Mouse (Mus musculus): ENCODE results near the gene Plbd2.

Plbd2 gene

GRCm38 (mm10) chr5:120436885-120437495 lies 66.4 kb downstream of the Plbd2 start:
- no peak for DNase-seq (ENCODE audit: low read depth)

DNA sequence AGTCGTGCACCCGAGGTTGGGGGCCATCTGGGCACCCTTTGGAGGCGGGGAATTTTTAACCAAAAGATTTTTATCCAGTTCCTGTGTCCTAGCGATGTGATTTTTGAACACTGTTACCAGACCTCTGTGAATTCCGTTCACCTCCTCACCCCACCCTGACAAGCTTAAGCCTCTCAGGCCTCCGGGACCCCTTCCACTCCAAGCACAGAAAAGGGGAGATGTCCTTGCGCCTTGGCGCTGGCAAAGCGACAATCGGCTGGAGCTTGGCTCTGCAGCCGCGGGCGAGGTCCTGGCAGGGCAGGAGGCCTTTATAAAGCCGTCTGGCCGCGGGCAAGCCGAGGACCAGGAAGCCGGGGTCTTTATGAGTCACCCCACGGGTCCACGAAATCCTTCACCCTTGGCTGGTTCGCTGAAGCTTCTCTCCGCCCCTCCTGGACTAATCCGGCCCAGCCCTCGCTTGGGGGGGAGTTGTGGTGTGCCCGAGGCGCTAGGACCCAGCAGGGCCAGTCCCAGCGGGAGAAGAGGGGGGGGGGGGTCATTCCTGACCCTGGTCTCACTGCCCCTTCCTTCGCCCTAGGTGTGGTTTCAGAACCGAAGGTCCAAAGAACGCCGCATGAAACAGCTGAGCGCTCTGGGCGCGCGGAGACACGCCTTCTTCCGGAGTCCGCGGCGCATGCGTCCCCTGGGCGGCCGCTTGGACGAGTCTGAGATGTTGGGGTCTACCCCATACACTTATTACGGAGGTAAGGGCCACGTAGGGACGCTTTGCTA lies 67.5 kb downstream of the Plbd2 start:
- DNase-seq (ENCODE audit: low read depth) = no peak

DNA sequence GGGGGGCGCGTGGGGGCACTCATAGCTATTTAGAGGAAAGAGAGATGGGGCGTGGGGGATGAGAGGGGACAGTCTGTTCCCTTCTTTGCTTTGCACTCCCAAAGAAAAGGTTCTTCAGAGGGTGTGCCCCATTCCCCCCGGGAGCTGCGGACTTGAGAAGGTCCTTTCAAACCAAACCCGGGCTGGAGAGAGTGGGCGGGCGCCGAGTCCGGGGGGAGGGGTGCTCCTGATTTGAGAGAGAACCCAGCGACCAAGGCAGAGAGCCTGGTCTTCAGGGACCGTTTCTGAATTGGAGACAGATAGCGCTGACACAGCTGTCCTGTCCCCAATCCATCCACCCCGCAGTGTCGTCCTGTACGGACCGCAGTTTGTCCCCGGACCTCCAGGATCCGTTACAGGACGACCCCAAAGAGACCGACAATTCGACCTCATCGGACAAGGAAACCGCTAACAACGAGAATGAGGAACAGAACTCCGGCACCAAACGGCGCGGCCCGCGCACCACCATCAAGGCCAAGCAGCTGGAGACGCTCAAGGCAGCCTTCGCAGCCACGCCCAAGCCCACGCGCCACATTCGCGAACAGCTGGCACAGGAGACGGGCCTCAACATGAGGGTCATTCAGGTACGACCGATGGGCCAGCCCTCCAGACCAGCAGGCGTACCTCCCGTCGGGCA lies 68.3 kb downstream of the Plbd2 start:
- no peak for DNase-seq (ENCODE audit: low read depth)

DNA sequence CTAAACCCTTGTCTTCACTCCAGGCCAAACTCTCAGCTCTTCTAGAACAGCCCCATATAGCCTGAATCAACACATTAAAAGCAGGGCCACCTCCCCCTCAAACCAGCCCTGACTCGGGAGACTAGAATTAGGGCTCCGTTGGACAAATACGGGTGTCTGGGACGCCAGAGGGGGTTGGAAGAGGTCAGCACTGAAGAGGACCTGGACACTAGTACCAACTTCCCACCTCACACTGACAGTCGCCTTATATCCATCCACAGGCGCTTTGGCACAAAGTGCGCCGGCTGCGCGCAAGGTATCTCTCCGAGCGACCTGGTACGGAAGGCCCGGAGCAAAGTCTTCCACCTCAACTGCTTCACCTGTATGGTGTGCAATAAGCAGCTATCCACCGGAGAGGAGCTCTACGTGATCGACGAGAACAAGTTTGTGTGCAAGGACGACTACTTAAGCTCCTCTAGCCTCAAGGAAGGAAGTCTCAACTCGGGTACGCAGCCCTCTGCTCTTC lies 69.1 kb downstream of the Plbd2 start:
- no peak for DNase-seq (ENCODE audit: low read depth)

All from fibroblast of lung, adult 2 months (primary cell).